Mouse (Mus musculus): ENCODE data around the gene Cdc42bpa. TPM values are rescaled to one million over a fixed set of nuclear protein-coding genes. Genes with fewer than 3 reads are reported as not detected.
A peak's percentile ranks its signal among the peaks of the same experiment; 100 is the strongest.
"Not testable (repeated sequence)": the region's sequence is repeated elsewhere in the genome, so short reads cannot be mapped to it uniquely, and the experiment has no call there.

The Cdc42bpa gene
- total RNA-seq, 2 experiments from 2014 or later, result 3.8 to 8.6 TPM

DNA sequence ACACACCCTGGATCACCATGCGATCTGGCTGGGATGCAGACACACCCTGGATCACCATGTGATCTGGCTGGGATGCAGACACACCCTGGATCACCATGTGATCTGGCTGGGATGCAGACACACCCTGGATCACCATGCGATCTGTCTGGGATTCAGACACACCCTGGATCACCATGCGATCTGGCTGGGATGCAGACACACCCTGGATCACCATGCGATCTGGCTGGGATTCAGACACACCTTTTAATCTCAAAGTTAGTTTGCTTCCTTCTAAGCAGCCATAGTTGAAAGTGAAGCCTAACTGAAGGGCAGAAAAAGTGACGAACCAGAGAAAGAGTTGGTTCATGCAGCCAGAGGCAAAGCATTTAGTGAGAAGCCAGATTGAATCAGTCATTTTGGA, 69.6 kb downstream of the Cdc42bpa start:
- ATAC-seq (replicated peaks; ENCODE audit: poor library complexity), result not testable (repeated sequence)

DNA sequence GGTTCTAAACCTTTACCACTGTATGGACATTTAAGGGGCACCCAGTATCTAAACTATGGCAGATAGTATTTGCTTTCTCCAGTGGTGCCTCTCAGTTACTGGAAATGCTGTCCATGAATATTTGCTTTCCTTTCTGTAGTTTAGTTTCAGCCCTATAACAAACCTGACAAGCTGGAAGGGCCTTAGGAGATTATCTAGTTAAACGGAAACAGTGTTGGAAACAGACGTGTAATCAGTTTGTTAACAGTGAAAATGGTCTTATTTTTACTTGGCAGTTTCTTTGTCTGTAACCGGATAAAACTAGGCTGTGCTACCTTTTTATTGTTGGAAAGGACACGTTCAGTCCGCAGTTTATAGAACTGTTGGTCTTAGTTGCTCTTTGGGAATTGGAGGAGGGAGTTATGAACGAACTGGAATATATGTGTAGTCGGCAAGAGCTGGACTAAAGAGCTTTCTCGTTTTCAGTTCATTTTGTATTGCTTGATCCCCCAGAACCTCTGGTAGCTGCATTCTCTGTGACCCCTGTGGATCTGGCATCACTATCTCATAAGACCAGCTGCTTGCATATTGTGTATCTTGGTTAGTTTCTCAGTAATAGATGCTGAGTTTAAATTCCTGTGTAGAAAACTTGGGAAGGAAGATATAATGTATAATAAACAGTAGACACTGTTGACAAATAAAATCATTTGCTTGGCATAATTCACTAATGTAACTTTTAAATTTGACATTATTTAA, 70.5 kb downstream of the Cdc42bpa start:
- no peak for ATAC-seq (replicated peaks; ENCODE audit: poor library complexity)

DNA sequence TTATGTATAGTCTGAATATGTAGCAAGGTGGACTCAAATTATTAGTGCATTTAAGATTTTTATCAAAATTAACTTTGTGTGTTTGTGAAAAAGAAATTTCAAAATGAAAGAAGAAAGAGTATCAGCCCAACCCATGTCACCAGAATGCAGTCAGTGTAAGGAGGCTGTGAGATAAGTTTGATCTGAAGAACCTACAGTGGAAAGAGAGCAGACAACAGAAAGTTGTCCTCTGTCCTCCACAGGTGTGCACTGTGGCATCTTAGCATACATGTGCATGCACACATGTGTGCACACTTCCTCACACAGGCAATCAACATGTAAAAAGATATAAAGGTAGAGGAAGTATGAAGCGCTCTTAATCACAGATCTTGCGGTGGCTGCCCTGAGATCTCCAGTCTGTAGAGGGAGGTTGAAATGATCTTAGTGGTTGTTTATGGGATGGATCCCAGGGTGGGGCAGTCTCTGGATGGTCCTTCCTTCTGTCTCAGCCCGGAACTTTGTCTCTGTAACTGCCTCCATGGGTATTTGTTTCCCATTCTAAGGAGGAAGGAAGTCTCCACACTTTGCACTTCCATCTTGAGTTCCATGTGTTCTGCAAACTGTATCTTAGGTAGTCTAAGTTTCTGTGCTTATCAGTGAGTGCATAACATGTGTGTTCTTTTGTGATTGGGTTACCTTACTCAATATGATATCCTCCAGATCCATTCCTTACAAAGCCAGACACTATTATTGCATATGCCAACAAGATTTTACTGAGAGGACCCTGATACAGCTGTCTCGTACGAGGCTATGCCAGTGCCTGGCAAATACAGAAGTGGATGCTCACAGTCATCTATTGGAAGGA, 71.7 kb downstream of the Cdc42bpa start:
- peak; percentile 46 for ATAC-seq (replicated peaks; ENCODE audit: poor library complexity)

DNA sequence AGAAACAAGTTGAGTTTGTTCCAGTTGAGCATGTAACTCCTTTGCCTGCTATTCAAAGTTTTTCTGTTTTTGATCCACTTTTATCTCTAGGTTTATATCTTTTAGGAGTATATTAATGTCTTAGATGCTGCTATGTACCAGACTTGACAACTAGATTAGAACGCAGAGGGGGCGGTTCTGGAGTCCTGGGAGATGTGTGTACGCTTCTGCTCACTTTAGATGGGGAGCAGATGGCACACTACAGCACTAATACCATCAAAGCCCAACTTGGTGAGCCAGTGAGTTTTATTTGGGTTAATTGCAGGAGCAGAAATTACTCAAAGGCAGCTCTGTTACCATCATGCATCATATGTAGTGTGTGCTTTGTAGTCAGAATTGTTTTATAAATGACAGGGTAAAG, 77.2 kb downstream of the Cdc42bpa start:
- no peak for ATAC-seq (replicated peaks; ENCODE audit: poor library complexity)

DNA sequence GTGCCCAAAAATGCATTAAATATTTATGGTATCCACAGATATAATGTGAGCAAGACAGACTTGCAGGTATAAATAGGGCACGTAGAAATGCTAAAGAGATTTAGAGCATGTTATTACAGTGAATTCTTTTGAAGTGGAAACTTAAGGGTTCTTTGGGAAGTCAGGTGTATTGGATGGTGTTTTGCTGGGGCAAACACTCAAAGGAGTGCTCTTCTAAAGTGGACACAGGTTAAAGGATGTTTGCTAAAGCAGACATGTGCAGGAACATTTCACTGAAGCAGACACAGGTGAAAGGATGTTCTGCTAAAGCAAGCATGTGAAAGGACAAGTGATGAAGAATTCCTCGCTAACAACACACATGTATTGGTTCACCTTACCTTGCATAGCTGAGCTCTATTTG, 83.9 kb downstream of the Cdc42bpa start:
- no peak for ATAC-seq (replicated peaks; ENCODE audit: poor library complexity)

DNA sequence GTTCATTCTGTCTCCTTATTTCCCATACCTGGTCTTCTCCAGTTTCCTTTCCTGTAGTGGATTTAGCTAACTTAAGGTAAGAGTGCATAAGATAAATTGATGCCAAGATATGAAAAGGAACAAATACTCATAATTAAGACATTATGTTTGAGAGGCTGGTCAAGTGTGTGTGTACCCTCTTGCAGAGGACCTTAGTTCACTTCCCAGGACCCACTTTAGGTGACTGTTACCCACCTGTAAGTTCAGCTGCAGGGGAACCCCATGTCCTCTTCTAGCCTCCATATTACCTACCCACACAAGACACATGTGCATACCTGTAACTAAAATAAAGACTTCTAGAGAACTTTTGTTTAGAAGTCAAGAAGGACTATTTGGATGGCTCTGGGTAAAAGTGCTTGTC, 84.9 kb downstream of the Cdc42bpa start:
- ATAC-seq (replicated peaks; ENCODE audit: poor library complexity), result no peak

DNA sequence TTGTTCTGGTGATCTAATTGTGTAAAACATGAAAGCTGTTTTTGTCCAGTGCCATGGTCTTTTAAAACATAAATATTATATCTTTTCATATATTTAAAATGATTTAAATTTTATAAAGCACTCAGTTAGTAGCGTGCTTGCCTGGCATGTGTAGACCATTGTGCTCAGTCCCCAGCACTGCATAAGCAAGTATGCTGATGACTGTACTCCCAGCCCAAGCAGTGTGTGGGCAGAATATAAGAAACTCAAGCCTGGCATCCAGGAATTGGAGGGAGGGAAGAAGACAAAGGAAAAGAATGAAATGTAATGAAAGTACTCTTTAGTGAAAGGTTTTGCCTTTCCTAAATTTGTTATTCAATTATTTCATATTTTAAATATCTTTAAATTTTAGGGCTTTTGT, 128.9 kb downstream of the Cdc42bpa start:
- no peak for ATAC-seq (replicated peaks; ENCODE audit: poor library complexity)

DNA sequence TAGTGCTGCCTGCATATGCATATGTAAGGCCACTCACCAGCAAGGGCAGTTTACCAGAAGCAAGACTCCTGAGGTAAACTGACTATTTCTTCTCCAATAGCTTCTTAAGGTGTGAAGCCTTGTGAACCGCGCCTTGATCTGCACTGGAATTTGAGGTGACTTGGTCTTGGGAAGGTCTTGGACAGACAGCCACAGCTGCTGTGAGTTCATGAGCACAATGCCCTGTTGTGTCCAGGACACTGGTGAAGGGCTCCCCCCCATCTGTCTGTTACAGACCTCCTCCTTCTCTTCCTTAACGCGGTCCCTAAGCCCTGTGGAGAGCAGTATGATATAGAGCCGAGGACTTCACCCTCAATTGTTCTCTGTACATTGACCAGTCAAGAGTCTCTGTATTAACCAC, 138.2 kb downstream of the Cdc42bpa start:
- ATAC-seq (replicated peaks; ENCODE audit: poor library complexity), result no peak

DNA sequence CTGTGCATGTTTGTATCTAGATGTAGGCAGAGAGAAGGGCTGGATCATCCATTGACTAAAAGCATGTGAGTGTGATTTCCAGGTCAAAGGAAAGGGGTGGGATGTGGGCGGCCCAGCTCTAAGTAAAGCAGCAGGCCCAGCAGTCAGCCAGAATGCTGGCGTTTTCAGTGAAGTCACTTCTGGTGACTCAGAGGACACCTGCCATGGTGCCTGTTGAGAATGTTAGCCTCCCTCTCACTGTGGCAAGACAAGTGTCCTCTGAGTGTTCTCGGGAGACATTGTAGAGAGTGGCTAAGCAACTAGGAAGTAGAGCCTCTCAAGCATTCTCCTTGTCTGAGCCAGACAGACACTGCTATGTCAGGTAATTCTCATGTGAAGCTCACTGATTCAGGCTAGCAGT, 144.3 kb downstream of the Cdc42bpa start:
- ATAC-seq (replicated peaks; ENCODE audit: poor library complexity), result no peak

DNA sequence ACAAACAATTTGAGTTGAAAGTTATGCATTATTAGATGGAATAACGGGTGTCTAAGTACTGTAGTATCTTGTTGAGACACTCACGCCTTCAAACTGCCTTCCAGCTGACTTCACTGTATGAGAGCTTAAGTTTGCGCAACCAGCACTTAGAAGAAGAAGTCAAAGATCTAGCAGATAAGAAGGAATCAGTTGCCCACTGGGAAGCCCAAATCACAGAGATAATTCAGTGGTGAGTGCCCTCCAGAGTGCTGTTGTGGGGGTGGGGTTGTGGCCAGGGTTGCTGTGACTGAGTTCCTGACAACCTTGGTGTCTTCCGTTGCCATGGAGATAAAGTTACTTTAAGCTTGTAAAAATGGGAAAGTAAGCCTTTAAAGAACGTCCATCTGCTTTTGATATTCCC, 148.8 kb downstream of the Cdc42bpa start:
- peak; percentile 92 for ATAC-seq (replicated peaks; ENCODE audit: poor library complexity)

DNA sequence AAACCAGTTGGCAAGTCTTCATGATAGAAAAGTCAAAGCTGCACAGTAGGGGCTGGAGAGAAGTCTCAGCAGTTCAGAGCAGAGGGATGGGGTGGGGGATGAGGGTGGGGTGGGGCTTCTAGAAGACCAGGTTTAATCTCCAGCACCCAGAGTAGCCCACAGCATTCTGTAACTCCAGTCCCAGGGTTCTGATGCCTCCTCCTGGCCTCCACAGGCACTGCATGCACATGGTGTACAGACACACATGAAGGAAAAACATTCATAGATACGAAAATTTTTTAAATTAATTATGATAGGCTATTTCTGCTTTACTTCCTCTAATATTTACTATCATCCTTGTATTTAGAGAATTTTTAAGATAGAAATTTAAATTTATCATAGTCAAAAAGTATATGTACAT, 156.3 kb downstream of the Cdc42bpa start:
- peak; percentile 81 for ATAC-seq (replicated peaks; ENCODE audit: poor library complexity)

DNA sequence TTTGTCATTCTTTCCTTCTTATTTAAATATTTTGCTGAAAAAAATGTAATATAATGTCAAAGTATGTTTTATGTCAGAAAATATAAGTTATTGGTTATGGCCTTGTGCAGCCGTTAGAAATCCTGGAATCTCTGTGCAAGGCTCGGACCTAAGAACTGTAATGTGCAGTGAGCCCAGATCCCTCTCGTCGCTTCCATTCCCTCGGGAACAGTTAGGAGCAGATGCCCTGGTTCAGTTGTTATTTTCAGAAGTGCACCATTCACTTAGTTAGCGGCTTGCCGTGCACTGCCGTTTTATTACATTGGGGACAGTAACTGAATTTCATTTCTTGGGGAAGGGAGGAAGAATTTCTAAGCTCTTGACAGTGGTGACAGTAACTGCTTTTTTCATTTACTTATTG, 158.0 kb downstream of the Cdc42bpa start:
- no peak for ATAC-seq (replicated peaks; ENCODE audit: poor library complexity)

DNA sequence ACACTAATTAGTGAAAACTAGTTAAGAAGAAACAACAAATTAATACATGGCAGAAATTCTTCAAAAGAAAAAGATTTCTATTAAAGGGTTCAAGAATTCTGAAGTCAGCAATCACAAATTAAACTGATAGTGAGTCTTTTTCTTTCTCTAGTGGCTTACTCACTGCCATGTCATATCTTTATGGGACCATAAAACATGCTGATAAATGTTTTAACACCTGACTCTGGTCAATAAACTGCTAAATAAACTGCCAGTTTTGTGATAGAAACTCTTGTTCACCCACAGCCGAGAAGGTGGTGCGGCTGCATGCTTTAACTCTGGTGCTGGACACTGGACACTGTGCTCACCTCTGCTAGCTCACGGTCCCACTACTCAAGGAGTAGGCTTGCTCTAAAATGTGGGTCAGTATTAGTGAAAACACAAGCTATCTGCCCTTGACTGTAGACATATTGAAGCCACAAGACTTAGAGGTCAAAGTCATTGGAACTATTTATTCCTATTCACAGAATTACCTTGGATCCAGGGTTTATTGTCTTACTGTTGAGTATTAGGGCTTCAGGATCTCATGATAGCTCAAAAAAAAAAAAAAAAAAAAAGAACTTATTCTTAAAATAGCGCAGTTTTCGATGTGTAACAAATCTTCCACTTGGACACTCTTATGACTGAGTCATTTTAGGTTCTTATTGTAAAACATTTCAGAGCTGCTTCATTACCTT, 168.0 kb downstream of the Cdc42bpa start:
- ATAC-seq (replicated peaks; ENCODE audit: poor library complexity), result no peak

DNA sequence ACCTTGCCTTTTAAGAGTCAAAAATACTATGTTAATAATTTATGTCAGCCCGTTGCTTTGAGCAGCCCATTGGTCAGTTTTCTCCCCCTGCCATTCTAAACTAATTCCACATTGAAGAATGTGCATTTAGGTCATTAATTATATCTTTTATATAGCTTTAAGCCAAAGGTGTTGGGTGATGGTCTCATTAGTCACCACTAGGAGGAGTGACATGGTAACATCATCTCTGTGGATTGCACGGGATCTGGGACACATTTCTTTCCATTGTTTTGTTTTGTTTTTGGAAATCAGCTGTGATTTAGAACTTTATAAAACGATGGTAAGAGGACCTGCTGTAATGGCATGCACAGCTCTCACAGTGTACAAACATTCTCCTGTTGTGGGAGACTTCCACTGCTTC, 171.1 kb downstream of the Cdc42bpa start:
- peak; percentile 66 for ATAC-seq (replicated peaks; ENCODE audit: poor library complexity)

DNA sequence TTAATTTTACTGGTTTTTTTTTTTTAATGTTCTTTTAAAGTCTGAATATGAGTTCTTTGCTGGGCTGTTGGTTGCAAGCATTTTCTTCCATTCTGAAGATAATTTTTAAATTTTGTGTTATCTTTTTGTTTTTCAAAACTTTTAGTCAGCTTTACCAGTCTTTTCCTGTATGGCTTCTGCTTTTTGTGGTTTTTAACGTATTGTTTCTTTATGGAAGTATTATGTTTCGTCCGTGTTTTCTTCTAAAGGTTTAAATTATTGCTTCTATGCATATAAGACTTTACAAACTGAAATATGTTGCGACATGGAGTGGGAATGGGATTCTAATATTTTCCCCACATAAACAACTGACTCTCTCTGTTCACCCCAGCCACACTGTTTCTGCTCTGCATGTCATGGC, 171.9 kb downstream of the Cdc42bpa start:
- no peak for ATAC-seq (replicated peaks; ENCODE audit: poor library complexity)

DNA sequence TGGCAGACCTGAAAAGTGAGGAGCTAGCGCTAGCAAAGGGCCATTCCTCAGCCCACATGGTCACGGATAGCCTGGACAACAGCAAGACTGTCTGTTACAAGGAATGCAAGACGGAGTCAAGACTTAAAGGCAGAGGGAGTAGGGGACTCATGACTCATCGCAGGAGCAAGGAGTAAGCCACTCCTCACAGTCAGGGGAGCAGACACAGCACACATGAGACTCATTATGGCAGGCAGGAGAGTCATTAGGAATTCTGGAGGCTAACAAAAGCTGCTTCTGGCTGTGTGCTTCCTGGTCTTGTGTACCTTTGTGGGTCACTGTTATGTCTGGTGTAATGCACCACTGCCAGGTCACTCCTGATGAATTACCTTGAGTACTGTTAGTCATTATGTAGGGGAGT, 178.9 kb downstream of the Cdc42bpa start:
- ATAC-seq (replicated peaks; ENCODE audit: poor library complexity), result no peak

DNA sequence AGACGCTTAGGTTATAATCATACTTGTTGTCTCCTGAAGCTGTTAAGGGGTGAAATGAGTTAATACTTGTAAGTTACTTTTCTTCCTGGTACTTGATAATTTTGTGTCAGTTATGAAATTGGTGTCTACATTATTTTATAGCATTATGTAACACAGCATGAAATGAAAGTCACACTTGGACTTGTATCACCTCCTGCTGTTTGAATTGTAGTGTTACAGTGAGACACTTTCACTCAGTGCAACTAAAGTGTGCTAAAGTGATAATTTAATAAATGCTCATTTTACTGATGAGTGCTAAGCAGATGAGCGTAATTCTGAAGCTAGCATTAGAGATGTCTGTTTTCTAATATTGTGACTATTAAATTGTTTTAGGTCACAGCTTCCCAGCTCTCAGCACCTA, 180.7 kb downstream of the Cdc42bpa start:
- no peak for ATAC-seq (replicated peaks; ENCODE audit: poor library complexity)

DNA sequence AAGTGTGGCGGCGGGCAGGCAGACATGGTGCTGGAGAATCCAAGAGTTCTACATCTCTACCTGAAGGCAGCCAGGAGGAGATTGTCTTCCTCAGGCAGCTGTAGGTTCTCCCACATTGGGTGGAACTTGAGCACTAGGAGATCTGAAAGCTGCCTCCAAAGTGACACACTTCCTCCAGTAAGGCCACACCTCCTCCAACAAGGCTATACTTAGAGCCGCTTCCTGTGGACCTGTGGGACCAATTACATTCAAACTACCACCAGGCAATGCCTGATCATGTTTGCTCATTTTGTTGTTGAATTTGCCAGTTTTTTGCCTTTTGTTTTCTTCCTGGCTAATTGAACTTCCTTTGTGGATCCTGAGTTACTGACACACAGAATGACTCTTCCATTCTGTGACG, 187.8 kb downstream of the Cdc42bpa start:
- ATAC-seq (replicated peaks; ENCODE audit: poor library complexity), result peak; percentile 77

DNA sequence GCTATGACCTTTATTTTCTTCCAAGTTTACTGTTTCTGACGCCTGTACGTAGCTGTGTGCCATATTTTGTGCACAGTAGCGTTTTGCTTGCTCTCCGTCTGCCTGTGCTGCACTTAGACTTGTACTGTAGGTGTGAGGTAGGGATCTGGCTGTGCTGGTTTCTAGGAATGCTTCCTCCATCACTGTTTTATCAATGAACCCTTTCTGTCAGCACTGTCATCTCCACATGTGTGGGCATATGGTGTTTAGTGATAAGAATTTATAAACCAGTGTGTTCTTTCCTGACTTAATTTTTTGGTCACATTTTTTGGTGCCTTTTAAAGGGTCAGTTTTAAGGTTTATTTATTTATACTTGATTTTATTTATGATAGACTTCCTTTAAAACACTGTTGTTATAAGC, 188.3 kb downstream of the Cdc42bpa start:
- ATAC-seq (replicated peaks; ENCODE audit: poor library complexity), result peak; percentile 87

DNA sequence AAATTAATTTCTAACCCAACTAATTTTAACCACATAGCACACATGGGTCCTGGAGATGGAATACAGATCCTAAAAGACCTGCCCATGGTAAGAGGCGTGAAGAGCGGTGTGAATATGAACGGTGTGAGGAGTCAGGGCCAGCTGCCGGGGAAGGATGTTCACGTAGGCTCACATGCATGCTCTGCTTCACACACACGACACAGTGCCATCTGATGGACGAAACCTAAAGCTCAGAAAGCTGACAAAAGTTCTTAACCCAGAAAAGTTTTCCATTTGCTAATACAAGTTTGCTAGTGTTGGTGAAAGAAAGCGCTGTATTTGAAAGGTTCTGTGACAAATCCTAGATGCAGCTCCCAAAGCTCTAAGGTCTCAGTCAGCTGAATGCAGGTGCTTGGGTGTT, 190.9 kb downstream of the Cdc42bpa start:
- no peak for ATAC-seq (replicated peaks; ENCODE audit: poor library complexity)

DNA sequence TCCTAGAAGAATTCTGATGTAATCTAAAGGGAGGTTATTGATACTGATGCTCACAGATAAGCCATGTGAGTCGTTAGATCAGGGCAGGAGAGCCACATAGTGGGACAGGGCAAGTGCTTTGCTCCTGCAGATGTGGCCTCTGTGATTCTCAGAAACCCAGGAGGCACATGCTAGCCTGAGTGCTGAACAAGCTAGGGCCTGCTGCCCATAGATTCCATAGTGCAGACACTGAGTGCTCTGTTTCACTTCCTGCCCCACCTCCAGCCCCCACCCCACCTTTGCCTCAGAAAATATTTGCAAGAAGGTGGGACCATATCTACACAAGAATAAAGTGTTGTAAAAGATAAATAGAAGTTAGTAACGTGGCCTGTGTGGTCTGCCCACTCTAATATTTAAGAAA, 198.4 kb downstream of the Cdc42bpa start:
- no peak for ATAC-seq (replicated peaks; ENCODE audit: poor library complexity)

DNA sequence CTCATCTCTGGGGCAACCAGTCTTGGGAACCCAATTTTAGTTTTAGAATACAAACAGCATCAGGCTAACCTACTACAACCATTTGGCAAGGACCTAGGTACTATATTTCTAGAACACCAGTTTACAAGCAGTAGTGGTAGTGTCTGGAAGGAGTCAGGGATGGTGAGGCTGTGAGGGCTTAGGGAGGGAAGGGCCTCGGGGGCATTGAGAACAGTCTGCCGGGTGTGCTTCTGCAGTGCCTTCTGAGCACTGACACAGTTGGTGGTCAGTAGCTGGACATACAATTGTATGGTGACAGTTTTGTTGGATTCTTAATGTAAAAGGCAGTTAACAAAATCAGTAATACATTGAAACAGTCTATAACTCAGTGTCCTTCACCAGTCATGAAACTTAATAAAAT, 200.3 kb downstream of the Cdc42bpa start:
- no peak for ATAC-seq (replicated peaks; ENCODE audit: poor library complexity)

Measured in megakaryocyte progenitor cell, adult 5-6 weeks (primary cell).